Mouse (Mus musculus) cerebellum, adult 2 months (tissue): ENCODE measurements around the gene Zfp579.

Source experiments
- CTCF ChIP-seq: fragments of 200-500 bp; IDR thresholded peaks from 2 replicates; pipeline ENCODE4 v1.5.1; 2011; ENCODE audit warnings: low read depth, mild to moderate bottlenecking, control low read depth, low read length, moderate library complexity, borderline replicate concordance; ENCODE audit not compliant: insufficient read depth
- POLR2A ChIP-seq: fragments of 200-500 bp; IDR thresholded peaks from 2 replicates; pipeline ENCODE4 v1.6.1; 2011; ENCODE audit warnings: low read length, control low read depth, borderline replicate concordance; ENCODE audit not compliant: insufficient read depth

DNA sequence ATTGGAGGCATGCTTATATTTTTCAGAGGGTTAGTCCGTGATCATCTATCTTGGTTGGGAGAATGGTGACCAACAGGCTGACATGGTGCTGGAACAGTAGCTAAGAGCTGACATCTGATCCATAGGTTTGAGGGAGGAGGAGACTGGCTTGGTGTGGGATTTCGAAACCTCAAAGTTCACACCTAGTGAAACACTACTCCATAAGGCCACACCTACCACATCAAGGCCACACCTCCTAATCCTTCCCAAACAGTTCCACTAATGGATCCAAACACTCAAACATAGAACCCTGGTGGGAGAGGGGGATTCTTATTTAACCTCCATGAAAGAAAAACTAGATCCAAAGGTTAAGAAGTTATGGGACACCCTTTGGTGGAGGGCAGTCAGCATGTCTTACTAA is 21.0 kb upstream of the Zfp579 start:
- TF ChIP-seq CTCF: no peak
- TF ChIP-seq POLR2A: no peak
